Mouse (Mus musculus) kidney, postnatal 36 days (tissue): ENCODE measurements at regions not wholly inside any gene's neighbourhood (a gene's known extent, or its start where the extent isn't known, plus 50 kb on each side); places are given as distances from the start of the nearest gene placed in this dataset.
A peak's percentile ranks its signal among the peaks of the same experiment; 100 is the strongest.

Experiments used
- DNase-seq, 2 experiments: peaks; one replicate each; pipeline ENCODE4 v3.0.0; 2021 to 2022; ENCODE audit warnings: mixed read lengths in 2 of 2

DNA sequence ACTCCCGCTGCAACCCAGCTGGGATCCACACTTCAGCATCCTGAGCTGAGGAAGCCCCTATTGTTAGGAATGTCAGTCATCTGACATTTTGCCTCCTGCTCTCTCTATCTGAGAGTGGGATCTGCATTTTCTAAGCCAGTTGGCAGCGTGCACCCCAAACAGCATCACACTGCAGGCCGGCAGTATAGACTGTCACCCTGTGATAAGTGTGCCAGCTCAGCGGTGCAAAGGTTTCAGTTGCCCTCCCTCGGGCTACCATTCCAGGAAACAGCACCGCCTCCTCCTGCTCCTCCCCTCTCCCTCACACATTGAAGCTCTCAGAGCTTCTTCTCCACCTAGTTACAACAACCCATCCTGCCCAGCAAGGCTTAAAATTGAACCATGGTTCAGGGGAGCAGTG is 194.5 kb downstream of the Lmo4 start:
- DNase-seq = peak; percentile 25 to 40

DNA sequence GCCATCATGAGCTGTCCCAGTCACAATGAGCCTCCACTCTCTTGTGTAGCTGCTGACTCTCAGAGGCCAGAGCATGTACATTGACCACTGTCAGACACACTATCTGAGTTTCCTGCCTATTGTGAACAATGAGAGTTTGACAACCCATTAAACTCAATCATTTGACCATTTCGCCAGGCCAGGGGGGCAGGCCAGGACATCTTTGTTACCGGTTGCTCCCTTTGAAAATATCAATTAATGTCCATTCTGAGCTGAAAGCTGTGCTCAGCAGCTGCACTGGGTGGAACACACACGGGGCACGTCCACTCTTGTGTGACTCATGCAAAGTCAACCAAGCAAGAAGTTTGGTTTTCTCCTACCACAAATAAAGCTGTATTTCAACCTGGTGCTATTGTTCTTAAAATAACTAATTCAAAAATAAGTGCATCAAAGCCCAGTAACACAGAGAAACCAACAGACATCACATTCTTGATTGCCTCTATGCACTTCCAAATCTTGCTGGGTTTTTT is 197.9 kb downstream of the Lmo4 start:
- DNase-seq = no peak

DNA sequence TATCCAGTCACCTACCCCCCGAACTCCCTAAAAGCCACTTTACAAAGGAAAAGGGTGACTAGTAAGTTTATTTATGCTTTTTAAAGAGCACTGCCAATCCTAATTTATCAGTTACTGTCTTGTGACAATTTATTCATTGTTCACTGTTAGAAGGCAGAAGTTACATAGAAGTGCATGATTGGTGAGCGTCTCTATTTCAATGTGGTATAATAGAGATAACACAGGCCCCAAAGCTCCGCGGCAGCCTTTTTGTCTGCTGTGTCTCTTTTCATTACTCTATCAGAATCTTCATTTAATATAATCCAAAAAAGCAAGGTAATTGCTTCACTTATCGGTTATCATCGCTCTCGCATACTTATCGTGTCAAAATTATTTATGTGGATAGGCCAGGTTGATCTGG is 207.1 kb downstream of the Lmo4 start:
- DNase-seq = no peak

DNA sequence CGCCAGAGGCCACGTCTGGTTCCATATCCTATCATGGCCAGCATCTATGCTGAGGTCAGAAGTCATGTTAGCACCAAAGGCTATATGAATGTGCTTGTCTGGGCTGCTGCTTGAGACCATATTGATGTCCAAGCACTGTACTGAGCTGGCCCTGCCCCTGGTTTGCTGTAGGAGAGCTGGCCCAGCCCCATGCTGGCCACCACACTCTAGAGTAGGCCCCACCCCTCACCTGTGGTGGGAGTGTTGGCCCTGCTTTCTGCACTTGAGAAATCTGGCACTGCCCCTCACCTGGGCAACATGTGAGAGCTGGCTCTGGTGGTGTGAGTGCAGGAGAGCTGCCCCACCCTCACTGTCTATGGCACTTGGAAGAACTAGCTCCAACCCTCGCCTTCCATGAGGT is 210.0 kb downstream of the Lmo4 start:
- no peak for DNase-seq

GRCm38 (mm10) chr3:143988991-143989390 is 216.0 kb downstream of the Lmo4 start:
- DNase-seq = no peak

- no peak for DNase-seq
These were observed 217.0 kb downstream of the Lmo4 start for GRCm38 (mm10) chr3:143988037-143988436.

GRCm38 (mm10) chr3:143986798-143987197 is 218.2 kb downstream of the Lmo4 start:
- no peak for DNase-seq

- no peak for DNase-seq
These were observed 218.9 kb downstream of the Lmo4 start for GRCm38 (mm10) chr3:143986200-143986506.

DNA sequence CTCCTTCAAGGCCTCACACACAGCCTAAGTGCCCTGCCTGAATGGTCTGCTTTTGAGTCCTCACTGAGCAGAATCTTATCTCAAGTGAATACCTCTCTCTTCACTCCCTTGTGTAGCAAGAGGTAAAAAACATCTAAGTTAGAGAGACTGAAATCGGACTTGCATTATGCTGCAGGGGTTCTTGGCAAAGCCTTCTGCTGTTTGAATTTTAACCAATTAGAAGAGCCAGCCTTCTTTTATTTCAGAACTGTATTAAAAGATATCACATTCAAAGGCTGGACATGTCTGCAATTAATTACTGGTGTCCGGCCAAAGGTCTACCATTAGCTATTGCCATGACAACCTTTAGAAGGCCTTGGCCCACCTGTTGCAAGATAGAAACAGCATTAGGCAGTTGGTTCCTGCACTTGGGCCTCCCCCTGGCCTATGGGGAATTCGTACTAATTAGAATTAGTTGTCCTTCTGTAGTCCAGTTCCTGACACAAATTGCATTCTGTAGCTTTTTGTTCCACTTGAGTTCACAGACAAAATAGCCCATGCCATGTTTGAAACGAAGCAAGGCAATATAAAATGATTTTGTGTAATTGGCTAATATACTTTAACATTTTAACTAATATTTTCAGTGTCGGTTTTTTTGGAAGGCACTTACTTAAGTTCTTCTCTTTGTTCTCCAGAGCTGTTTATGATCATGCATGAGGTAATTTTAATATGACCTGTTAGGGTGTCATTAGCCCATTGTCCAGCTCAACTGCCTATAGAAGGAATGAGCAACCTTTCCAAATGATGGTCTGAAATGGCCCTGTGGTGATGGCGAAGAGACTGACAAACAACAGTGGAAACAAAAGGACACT is 219.4 kb downstream of the Lmo4 start:
- peak in 1 of 2 experiments; percentile 24 for DNase-seq

- DNase-seq = peak; percentile 16 to 21
These were observed 226.3 kb downstream of the Lmo4 start for GRCm38 (mm10) chr3:143978703-143979102.

DNA sequence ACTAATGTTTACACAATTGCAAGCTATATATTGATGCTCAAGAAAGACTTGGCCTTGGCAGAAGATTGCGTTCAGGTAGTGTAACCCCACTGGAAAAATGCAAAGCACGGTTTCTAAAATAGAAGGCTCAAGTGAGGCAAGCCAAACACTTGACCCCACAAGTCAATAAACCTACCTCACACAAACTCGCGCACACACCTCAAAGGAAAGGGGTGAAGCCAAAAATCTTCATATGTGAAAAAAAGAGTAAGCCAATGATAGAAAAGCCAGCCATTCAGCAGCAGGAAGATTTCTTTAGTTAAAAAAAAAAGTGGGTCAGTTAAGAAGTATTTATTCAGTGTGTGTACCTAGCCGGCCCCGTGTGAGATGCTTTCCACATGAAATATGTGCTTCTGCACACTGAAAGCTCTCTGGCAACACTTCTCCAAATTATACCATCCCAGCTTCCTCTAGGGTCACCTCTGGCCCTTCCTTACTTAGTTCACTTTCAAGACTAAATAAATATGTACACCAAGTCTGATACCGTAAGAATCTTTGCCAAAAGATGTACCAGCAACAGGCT is 227.1 kb downstream of the Lmo4 start:
- DNase-seq = no peak

GRCm38 (mm10) chr3:143973582-143973981 is 231.4 kb downstream of the Lmo4 start:
- no peak for DNase-seq

- peak; percentile 50 to 66 for DNase-seq
These were observed 232.7 kb downstream of the Lmo4 start for GRCm38 (mm10) chr3:143972351-143972750.

DNA sequence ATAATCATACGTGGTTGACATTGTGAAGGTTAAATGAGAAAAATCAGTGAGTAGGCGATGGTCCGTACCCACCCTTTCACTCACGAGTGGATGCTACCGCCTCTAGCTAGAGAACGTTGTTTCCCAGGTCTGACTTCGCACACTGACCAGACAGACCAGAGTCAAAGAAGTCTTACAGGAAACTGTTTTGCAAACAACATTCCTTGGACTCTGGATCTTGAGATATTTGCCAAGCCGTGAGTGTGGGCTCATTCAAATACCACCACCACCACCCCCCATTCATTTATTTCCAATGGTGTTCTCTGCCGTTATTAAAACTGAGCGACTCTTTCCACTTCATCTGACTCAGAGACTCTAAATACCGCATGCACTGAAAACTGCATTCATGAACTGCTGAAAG is 234.2 kb downstream of the Lmo4 start:
- peak; percentile 19 to 50 for DNase-seq

DNA sequence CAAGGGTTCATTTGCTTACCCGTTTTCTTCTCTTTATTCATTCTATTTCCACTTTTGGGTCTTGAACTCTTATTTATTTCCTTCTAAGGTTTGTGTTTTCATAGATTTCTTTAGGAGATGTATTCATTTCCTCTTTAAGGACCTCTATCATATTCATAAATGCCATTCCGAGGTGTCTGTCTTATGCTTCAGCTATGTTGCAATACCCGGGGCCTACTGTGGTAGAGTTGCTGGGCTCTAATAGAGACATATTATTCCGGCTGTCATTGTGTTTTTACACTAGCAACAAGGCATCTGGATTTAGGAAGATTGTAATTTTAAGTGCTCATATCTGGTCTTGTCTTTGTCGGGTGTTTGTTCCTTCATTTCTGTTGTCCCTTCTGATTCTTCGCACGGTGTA is 249.5 kb downstream of the Lmo4 start:
- no peak for DNase-seq

DNA sequence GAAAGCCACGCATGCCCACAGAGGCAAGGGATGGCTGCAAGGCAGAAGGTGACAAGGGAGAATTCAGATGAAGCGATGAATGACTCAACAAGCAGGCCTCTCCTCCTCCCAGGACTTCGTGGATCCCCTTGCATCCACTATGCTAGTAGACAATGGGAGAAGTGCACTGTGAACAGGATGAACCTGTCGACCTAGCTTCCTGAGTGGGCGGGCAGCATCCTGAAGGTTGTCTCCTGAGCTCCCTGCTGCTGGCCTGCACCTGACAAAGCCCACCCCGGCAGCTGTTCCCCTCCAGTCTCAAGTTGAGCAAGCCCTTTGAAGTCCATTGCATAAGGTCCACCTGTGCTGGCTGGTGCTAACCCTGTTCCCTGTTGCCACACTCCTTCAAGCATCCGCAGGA is 250.2 kb downstream of the Lmo4 start:
- no peak for DNase-seq

DNA sequence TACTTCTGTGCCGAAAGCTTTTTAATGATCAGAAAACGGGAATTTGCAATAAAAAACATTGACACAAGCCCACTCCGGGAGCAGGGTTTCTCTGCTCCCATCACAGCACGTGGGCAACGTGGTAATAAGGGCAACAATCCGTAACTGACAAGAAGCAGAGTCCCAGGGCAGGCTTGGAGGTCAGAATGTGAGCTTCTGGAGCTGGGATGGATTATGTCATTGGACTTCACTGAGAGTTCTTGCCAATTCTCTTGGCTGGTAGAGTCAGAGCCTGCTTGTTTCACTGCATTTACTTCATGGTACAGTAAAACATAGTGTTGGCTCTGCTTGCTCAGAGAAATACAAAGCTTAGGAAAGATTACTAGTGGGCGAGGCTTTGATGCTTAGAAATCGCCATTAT is 252.7 kb downstream of the Lmo4 start:
- DNase-seq = no peak

- DNase-seq = no peak
These were observed 255.4 kb downstream of the Lmo4 start for GRCm38 (mm10) chr3:143949656-143950055.

GRCm38 (mm10) chr3:143949026-143949637 is 255.9 kb downstream of the Lmo4 start:
- DNase-seq = no peak

- DNase-seq = no peak
These were observed 257.1 kb downstream of the Lmo4 start for GRCm38 (mm10) chr3:143947938-143948267.

GRCm38 (mm10) chr3:143947079-143947937 is 257.7 kb downstream of the Lmo4 start:
- DNase-seq = no peak

DNA sequence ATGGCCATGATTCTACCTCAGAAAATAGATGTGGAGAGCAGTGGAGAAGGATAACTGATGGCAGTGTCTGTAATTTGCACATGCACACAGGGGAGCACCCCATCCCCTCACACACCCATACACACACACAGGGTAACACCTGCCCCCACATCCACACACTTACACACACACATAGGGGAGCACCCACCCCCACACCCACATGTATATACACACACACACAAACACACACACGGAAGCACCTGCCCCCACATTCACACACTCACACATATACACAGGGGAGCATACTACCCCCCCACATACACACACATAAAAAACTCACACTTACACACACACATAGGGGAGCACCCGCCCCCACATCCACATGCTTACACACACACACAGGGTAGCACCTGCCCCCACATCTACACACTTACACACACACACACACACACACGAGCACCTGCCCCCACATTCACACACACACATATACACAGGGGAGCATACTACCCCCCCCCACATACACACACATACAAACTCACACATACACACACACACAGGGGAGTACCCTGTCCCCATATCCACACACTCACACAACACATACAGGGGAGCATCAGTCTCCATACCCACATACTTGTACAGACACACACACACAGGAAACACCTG is 265.8 kb downstream of the Lmo4 start:
- DNase-seq = no peak

DNA sequence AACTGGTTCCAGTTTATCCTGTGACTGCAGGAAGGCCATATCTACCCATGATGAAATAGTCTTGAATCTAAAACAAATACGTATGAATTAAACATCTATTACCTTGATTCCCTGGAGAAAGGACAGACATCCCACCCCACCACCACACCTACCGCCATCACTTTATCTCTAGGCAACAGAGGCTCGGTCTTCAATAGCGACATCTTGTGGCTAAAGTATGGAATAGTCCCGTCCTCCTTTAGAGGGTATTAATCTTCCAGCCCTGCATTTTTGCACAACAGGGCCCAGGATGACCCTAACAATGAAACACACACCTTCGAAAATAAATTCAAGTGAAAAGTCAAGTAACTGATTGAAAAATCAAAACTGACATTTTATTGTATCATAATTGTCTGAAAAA is 279.7 kb downstream of the Lmo4 start:
- no peak for DNase-seq
